Mouse (Mus musculus) lung, postnatal 25 days (tissue): Measurements from ENCODE around the gene Gpr135.
"Not testable (repeated sequence)": the region's sequence is repeated elsewhere in the genome, so short reads cannot be mapped to it uniquely, and the experiment has no call there.

Source experiments
- DNase-seq: peaks from one replicate; pipeline ENCODE4 v3.0.0; 2022; ENCODE audit warnings: low spot score

Gene Gpr135

DNA sequence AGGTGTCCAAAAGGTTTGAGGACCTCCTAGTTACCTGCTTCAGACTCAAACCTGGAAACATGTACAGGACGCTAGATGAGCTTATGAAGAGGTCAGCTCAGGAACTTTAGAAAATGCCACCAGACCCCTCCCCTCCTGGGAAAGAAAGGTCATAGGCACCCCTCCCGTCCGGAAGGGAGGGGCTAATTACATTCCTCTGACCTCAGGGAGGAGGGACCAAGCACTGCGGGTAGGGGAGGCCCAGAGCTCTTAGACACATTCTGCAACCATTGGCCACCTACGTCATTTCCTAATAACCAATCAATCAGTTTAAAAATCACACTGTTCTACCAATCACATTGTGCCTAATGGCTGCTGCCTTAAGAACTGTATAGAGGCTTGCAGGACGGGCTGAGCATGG is 18.4 kb downstream of the Gpr135 start:
- DNase-seq: no peak

GRCm38 (mm10) chr12:72050821-72051220 is 20.1 kb downstream of the Gpr135 start:
- no peak for DNase-seq

- not testable (repeated sequence) for DNase-seq
Measured at GRCm38 (mm10) chr12:72050156-72050555, 20.8 kb downstream of the Gpr135 start.

- peak; percentile 21 for DNase-seq
Measured at GRCm38 (mm10) chr12:72047513-72047912, 23.4 kb downstream of the Gpr135 start.

DNA sequence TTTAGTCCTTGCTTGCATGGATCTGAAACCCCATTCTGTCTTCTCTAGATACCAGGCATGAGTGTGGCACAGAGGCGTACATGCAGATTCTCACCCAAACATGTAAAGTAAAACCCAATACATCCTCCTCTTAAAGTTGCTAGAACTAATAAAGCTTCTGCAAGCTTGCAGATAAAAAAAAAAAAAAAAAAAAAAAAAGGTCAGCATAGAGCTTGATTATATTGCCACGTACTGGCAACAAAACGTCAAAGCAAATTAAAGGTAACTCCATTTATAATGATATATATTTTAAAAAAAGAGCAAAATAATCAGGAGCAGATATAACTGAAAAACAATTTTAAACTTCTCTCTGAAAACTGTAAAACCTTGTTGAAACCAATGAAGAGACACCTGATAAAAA is 29.7 kb downstream of the Gpr135 start:
- DNase-seq: no peak

GRCm38 (mm10) chr12:72039501-72039900 is 31.4 kb downstream of the Gpr135 start:
- DNase-seq: no peak

DNA sequence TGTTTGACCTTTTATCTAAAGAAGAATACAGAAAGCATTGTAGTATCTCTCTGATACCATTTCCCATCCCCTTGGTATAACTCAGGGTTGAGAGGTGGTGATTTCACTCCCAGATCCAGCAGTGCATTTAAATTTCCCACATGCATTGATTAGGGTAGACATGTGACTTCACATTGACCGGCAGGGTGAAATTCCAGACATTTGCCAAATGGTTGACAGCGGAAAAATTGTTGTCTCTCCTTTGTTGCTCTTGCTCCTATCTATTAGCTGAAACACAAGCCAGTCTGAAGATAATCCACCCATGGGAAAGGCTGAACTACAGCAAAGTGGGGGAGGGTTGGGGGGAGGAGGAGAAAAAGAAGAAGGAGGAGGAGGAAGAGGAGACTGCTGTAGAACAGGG is 32.1 kb downstream of the Gpr135 start:
- no peak for DNase-seq

- no peak for DNase-seq
Measured at GRCm38 (mm10) chr12:72037049-72037448, 33.9 kb downstream of the Gpr135 start.

GRCm38 (mm10) chr12:72036097-72036661 is 34.7 kb downstream of the Gpr135 start:
- DNase-seq: no peak

- DNase-seq: no peak
Measured at GRCm38 (mm10) chr12:72031794-72032193, 39.1 kb downstream of the Gpr135 start.

DNA sequence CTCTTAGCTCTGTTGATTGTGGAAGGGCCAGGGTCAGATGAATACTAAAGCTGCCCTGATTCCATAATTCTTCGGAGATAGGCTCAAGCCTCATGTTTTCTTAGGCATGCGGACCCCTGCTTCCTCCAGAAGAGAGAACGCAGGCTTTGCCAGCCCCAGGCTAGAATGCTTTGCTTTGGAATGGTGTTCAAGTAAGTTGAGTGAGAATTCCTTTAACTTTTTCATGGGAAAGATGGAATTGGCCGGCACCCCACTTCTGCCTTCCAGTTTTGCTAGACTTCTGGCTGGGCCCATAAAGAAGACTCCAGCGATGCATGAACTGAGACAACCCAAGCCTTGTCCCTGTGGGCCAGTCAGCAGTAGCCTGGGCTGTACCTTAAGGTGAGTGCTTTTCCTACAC is 39.8 kb downstream of the Gpr135 start:
- DNase-seq: no peak

DNA sequence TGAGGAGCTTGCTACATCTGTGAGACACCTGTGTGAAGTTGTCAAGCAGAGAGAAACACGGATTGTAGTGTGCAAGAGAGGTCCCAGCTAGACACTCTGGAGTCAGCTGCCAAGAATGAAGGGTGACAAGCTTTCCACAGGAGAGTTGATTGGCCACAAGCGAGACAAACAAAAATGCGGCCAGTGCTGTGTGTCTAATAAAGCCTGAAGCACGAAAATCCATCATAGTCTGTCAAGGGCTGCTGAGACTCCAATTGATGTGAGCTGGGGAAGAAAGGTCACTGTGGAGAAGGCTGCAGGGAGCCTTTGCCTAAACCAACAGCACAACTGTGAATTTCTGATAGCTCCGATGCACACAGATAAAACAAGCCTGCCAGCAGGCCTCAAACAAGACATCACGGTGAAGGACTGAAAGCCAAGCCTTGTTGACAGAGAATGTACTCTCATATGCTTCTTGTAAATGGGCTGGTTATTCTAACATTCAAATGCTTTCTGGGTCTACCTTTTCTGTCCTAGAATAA is 45.6 kb downstream of the Gpr135 start:
- no peak for DNase-seq

DNA sequence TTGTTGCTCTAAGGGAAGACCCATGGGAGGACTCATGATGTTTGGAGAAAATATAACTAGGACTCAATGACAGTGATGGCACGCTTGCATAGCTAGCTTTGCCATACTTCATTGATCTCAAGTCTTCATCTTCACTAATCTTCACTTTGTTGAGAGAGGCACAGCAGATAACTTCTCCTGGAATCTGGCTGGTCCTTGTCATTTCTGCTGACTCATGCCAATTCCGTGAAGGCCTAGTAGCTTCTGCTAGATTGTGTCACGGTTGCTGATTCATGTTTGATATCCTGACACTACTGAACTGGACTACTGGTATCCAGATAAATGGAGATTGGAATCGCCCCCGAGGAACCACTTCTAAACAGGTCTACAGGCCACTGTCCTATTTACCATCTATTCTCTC is 47.4 kb downstream of the Gpr135 start:
- DNase-seq: no peak

GRCm38 (mm10) chr12:72022790-72023189 is 48.1 kb downstream of the Gpr135 start:
- DNase-seq: no peak

GRCm38 (mm10) chr12:72021543-72021942 is 49.4 kb downstream of the Gpr135 start:
- DNase-seq: no peak

DNA sequence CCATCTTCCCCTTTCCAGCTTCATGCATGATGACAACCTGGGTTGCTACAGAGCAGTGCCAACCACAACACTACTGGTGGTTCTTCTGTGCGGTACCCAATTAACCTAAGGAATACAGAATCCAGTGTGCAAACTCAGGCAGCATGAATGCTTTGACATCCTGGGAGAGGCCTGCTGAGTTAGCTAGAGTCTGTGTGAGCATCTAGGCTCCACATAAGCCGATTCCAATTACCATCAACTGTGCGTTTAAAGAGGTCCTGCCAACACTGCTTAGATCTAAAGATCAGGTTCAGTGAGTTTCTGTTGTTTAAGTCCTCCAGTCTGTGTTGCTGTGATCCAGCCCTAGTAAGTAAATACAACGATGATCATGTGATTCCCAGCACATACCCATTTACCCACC is 50.6 kb downstream of the Gpr135 start:
- no peak for DNase-seq
